Mouse (Mus musculus): ENCODE data around the gene Chchd6.

- no peak for TF ChIP-seq POLR2A (IDR thresholded peaks at IDR 0.05; ENCODE audit: insufficient read length, low read depth)
- TF ChIP-seq USF1 (IDR thresholded peaks at IDR 0.05; ENCODE audit: low read depth), result no peak
- no peak for TF ChIP-seq E2F4 (IDR thresholded peaks at IDR 0.05; ENCODE audit: insufficient read depth)
- no peak for TF ChIP-seq REST (IDR thresholded peaks at IDR 0.05; ENCODE audit: insufficient read depth, insufficient read length)
Observed at GRCm38 (mm10) chr6:89490369-89490768, 105.1 kb downstream of the Chchd6 start.
